Mouse (Mus musculus): Measurements from ENCODE around the gene Pithd1. TPM values are rescaled to one million over a fixed set of nuclear protein-coding genes. Genes with fewer than 3 reads are reported as not detected.

Gene Pithd1
- total RNA-seq (2015) (14.9 and 18.5 TPM in 2 replicates), total RNA-seq (2017) (20.6 and 26.2 TPM in 2 replicates)

DNA sequence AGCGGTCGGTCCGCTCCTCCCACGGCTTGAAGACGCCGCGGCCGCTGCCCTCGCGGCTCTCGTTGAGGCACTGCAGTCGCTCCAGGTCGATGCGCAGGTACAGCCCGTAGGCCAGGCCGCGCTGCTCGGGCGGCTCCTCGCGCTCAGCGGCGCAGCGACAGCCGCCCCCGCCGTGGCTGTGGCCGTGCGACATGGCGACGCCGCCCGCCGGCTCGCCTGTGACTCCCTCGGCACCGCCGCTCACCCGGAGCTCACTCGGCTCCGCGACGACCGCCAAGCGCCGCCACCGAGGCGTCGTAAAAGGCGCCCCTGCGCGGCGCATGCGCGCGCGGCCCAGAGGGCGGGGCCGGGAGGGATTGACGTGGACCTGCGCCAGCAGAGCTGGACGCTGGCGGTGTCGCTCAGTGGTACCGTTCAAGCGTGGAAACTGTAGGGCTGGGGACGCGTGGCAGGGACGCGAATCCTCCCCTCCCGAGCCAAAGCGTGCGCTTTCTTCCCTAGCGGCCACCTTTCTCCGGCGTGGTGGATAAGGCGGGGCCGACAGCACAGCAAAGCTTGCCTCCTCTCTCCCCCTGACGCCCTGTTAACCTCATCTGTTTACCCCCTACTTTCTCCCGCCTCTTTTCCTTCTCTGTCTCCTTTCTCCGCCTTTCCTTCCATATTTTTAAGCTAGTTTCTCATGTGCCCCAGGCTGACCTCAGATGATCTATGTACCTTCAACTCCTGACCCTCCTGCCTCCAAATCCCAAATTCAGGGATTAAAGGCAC lies at the start of gene Pithd1:
Pithd1 (minus strand) TSS at position 322 of the 768 bp plus-strand sequence.
- ATAC-seq (ENCODE audit: poor library complexity, severe bottlenecking), result peak; percentile 94

- peak; percentile 81 for ATAC-seq (ENCODE audit: poor library complexity, severe bottlenecking)
Observed at GRCm38 (mm10) chr4:136035078-136035477, 48.0 kb upstream of the Pithd1 start.

- no peak for ATAC-seq (ENCODE audit: poor library complexity, severe bottlenecking)
Observed at GRCm38 (mm10) chr4:136033231-136033630, 46.2 kb upstream of the Pithd1 start.

DNA sequence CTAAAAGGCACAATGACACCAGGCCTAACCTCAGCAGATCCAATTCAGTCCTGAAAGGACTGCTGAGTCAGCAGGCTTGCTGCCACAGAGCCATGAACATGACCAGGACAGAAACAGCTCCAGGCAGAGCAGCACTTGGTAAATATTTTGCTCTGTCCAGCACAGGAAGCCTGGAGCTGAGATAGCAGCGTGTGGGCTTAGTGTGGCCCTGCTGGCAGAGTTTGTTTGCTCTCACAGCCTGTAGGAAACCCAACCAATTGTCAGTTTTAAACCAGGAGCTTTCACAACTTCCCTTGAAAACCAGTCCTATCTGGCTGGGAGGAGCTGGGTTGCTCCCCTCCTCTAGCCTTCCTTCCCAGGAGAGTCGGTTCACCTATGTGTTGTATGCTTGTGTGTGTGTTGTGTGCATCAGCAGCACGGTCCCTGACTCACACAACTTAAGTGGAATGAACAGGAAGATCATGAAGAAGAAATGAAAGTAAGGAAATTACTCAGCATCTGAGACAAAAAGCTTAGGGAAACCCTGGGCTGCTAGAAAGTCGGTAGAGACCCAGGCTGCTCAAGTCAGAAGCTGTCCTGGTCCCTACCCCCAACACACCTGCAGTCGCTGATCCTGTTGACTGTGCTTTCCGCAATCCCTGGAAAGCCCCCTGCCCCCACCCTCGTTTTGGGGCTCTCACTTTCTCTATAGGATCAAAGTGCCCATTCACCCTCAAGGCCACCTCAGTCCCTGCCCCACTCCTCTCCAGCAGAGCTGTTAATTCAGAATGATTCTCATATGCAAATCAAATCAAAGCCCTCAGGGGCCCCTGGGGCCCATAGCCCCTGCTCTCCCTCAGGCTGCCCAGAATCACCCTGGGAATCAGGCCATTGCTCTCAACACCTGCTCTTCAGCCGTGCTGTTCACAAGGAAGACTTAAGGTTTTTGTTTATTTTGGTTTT lies 44.2 kb upstream of the Pithd1 start:
- peak; percentile 29 for ATAC-seq (ENCODE audit: poor library complexity, severe bottlenecking)

- no peak for ATAC-seq (ENCODE audit: poor library complexity, severe bottlenecking)
Observed at GRCm38 (mm10) chr4:136028689-136029088, 41.6 kb upstream of the Pithd1 start.

DNA sequence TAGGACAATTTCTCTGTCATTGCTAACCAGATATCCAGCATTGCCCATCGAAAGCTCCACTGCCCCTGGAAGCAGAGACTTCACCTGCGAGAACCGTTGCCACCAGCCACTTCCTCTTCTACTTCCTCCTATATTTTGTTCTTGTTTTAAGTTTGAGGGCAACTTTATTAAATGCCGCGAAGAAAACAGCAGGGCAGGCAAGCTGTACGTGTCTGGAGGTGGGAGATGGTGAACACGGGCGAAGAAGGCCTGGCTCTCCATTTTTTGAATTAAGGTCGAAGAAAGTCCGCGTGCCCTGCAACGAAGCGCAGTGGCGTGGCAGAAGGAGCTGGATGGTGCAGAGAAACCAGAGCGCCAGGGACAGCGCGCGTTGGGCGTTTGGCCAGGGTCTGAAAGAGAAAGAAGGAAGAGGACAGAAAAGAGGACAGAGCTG lies 41.1 kb upstream of the Pithd1 start:
- ATAC-seq (ENCODE audit: poor library complexity, severe bottlenecking), result peak; percentile 74

DNA sequence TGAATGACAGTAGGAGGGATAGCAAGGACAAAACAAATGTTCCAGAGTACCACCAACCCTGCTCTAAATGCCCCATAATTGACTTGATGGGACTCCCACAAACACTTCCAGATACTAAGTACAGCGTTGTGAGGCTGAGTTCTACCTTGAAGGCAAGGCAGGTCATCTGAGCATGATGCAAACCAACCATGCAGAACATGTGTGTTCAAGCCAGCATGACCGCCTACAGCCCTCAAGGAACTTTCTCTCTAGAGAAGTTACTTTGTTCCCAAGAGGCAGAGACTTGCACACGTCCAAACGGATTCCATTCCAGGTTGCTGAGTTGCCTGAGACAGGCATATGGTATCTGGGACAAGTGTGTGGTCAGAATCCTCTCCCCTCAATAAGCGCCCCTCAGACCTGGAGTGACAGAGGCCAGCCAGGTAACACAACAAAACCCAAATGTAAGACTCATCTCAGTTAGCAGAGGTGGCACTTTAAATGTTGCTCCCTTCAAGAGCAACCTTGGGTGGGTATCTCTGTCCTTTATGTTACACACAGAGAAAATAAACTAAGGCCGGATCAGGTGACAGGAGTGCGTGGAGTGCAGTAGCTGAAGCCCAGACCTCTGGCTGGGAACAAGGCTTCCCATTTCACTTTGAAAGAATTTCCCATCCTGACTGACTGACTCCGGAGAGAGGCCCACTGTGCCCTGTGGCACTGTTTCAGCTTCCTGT lies 40.5 kb upstream of the Pithd1 start:
- no peak for ATAC-seq (ENCODE audit: poor library complexity, severe bottlenecking)

DNA sequence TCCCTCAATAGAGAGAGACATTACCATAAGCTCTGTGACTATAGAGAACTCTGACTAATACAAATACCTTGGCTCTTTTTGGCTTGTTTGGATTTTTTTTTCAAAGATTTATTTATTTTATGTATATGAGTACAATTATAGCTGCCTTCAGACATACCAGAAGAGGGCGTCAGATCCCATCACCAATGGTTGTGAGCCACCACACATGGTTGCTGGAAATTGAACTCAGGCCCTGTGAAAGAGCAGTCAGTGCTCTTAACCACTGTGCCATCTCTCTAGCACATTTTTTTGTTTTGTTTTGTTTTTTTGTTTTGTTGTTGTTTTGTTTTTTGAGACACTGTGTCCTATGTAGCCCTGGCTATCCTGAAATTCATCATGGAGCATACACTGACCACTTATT lies 38.3 kb upstream of the Pithd1 start:
- ATAC-seq (ENCODE audit: poor library complexity, severe bottlenecking), result no peak

- ATAC-seq (ENCODE audit: poor library complexity, severe bottlenecking), result no peak
Observed at GRCm38 (mm10) chr4:136022924-136023323, 35.9 kb upstream of the Pithd1 start.

GRCm38 (mm10) chr4:136021549-136022047 lies 34.5 kb upstream of the Pithd1 start, which contains the start of gene Eloa:
TSS of gene Eloa (minus strand) at chr4:136021763.
- ATAC-seq (ENCODE audit: poor library complexity, severe bottlenecking), result peak; percentile 99

DNA sequence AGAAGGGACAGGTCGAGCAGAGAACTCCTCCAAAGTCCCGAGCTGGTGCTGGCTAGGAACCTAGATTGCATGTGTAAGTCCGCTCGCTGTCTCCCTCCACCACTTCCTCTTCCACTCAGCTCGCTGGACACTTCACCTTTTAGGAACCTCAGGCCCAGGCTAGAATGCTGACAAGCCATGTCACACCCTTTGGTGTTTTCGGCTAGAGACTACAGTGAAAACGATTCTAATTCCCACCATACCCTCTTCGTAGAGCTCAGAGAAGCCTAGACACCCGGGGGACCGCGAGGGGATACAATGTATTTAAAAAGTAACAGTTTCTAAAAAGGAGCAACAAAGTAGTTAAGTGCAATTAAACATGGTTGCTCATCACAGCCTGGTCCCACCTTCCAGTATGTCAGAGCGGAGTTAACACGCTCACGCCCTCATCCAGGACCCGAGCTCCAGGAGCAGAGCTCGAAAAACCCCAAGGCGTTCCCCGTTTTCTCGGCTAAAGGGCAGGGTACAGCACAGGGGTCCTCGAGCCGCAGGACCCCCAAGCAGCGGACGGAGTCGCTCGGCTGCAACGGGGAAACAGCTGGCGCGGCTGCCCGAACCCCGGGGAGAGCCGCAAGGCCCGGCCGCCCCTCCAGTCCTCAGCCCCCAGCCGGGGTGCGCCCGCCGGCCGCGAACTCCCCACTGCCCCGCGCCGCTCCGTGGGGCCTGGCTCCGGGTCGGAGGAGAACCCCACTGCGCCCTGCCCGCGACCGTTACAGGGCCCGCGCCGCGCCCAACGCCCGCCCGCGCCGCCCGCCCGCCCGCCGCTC lies 33.9 kb upstream of the Pithd1 start:
- peak; percentile 70 for ATAC-seq (ENCODE audit: poor library complexity, severe bottlenecking)

- ATAC-seq (ENCODE audit: poor library complexity, severe bottlenecking), result no peak
Observed at GRCm38 (mm10) chr4:136016059-136016602, 29.1 kb upstream of the Pithd1 start.

DNA sequence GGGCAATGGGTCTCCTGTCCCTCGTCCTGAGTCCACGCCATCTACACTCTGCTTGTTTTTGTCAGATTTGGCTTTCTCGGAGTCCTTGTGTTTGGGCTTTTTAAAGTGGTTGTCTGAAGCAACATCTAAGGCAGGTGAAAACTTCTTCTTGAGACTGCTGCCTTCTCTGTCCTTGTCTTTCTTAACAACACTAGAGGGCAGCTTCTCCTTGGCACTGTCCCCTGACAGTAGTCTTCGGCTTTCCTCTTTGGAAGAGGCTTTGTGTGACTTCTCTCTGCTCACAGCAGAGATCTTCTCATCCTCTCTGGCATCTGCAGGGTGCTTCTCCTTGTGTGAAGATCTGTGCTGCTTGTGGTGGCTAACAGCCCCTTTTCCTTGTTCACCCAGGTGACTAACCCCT lies 23.5 kb upstream of the Pithd1 start:
- no peak for ATAC-seq (ENCODE audit: poor library complexity, severe bottlenecking)

GRCm38 (mm10) chr4:136008782-136009447 lies 21.9 kb upstream of the Pithd1 start:
- ATAC-seq (ENCODE audit: poor library complexity, severe bottlenecking), result no peak

GRCm38 (mm10) chr4:136006821-136007220 lies 19.8 kb upstream of the Pithd1 start:
- peak; percentile 54; the same call in 1 of the 2 replicates for ATAC-seq (ENCODE audit: poor library complexity, severe bottlenecking)

- no peak for ATAC-seq (ENCODE audit: poor library complexity, severe bottlenecking)
Observed at GRCm38 (mm10) chr4:136004921-136005320, 17.9 kb upstream of the Pithd1 start.

DNA sequence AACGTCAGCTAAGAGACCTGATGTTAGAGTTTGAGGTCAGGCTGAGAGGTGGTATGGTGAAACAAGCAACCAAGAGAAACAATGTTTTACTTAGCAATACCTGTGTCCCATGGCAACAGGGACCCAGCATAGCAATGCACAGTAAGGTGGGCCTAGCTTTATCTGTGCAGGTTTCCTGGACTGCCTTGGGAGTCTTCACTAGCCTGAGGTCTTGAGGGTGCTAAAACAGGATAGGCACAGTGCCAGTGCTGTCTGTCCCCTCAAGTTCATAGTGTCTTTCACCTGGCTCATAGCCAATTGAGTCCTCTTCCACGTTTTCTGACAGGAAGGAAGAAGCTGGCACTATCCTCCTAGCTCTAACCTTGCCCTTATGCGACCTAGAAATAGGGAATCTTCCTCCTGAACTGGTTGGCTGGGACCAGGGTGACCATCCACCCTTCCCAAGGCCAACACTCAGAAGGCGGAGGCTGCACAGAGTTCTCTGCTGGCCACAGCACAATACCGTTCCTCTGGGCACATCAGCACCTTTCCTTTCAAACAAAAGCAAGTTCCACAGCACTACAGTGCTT lies 17.1 kb upstream of the Pithd1 start:
- ATAC-seq (ENCODE audit: poor library complexity, severe bottlenecking), result no peak

GRCm38 (mm10) chr4:135995118-135995517 lies 8.1 kb upstream of the Pithd1 start:
- ATAC-seq (ENCODE audit: poor library complexity, severe bottlenecking), result no peak

DNA sequence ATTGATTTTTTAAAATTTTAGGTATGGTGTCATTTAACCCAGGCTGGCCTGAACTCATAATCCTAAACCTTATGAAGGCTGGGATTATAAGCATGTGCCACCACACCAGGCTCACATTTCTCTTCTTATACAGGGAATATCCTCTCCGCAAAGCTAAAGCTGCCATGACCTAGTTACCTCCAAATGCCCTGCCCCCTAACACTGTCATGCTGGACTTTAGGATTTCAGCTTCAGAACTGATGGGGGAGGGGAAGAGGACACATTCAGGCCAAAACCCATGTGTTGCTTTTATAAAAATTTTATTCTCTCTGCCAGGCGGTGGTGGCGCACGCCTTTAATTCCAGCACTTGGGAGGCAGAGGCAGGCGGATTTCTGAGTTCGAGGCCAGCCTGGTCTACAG lies 6.9 kb upstream of the Pithd1 start:
- ATAC-seq (ENCODE audit: poor library complexity, severe bottlenecking), result no peak
